Mouse (Mus musculus): ENCODE data around the gene Ell. TPM values are rescaled to one million over a fixed set of nuclear protein-coding genes. Genes with fewer than 3 reads are reported as not detected.
A peak's percentile ranks its signal among the peaks of the same experiment; 100 is the strongest.

The Ell gene
- polyA plus RNA-seq, 1 experiment from 2014 or later = 13.0 TPM

DNA sequence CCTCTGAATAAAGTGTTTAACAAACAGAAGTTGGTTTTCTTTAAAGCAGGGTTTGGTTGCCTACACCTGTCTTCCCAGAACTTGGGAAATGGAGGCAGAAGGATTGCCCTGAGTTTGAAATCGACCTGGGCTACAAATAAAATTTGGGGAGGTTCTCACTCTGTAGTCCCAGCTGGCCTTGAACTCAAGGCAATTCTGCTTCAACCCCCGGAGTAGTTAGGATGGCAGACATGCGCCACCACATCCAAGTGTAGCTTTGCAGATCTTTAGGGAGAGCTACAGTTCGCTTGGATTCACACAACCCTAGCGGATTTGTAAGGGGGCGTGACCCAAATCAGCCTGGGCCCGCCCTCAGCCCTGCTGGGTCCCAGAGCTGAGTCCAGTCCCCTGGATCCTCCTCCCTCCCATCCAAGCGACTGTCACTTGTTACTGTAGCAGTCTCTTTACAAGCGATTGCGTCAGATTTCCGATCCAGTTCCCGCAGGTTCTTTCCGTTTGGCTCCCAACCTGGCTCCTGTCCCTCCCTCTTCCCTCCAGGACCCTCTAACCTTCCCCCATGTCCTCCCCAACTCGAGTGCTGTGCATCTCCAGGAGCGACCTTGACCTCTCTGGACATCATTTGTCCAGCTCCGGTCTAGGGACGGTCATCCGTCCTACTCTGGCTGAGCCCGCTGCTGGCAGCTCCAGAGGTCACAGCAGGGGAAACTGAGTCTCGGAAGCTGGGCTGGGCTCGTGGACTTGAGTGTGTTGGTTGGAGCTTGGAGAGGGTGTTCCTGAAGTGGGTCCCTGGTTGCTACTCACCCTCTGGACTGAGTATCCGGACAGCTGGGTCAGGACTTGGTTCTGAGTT lies 91.5 kb downstream of the Ell start:
- no peaks in the 10 kb centered on the region for H3K36me3 ChIP-seq (ENCODE audit: control insufficient read depth, insufficient read depth, low read length)
- peak; percentile 38 for ATAC-seq (ENCODE audit: low FRiP score)
- H3K27ac ChIP-seq (ENCODE audit: low read depth, low read length) = no peak overlapping the region
- H3K4me3 ChIP-seq (ENCODE audit: low read depth, low read length) = no peak overlapping the region
- no peaks in the 10 kb centered on the region for H3K9me3 ChIP-seq (ENCODE audit: control insufficient read depth, low read length)
- H3K4me2 ChIP-seq = no peak overlapping the region
- no peak overlapping the region for H3K9ac ChIP-seq (ENCODE audit: low read length)
- DNase-seq (ENCODE audit: low spot score, missing footprints) = peak; percentile 92
- WGBS = 11% methylated on average over 22 of the region's 22 CpGs
- H3K4me1 ChIP-seq (ENCODE audit: control insufficient read depth, insufficient read depth, low read length) = peaks cover 12% of the 10 kb centered on the region; the same call in 1 of the 2 replicates
- peaks cover 10% of the 10 kb centered on the region; the same call in 1 of the 2 replicates for H3K27me3 ChIP-seq (ENCODE audit: control insufficient read depth, insufficient read depth, low read length)

DNA sequence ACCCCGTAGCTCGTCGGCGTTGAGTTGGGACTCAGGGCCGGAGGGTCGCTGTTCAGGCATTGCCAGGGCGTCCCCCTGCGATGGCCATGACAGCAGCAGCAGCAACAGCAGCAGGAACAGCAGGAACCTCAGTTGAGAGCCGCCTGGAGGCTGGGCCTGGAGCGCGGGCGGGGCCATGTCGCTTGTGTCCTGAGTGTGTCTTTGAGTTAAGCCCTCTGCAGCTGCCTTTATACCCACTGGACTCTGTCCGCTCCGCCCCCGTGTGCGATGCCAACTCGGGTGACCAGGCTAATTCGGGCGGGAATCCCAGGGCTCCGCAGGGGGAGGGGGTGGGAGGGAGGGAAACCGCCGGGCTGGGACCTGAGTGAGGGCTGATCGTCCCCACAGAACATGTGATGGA lies 92.2 kb downstream of the Ell start:
- Histone ChIP-seq H3K27ac (ENCODE audit: low read depth, low read length) (no peak overlapping the region), H3K9me3 (ENCODE audit: control insufficient read depth, low read length) (no peaks in the 10 kb centered on the region), H3K27me3 (ENCODE audit: control insufficient read depth, insufficient read depth, low read length) (peaks cover 10% of the 10 kb centered on the region; the same call in 1 of the 2 replicates), H3K9ac (ENCODE audit: low read length) (no peak overlapping the region), H3K4me3 (ENCODE audit: low read depth, low read length) (no peak overlapping the region), H3K4me1 (ENCODE audit: control insufficient read depth, insufficient read depth, low read length) (peaks cover 12% of the 10 kb centered on the region; the same call in 1 of the 2 replicates), H3K4me2 (no peak overlapping the region), H3K36me3 (ENCODE audit: control insufficient read depth, insufficient read depth, low read length) (no peaks in the 10 kb centered on the region)
- DNase-seq (ENCODE audit: low spot score, missing footprints) (no peak), ATAC-seq (ENCODE audit: low FRiP score) (no peak)
- whole genome bisulfite sequencing = 20% methylated on average over 24 of the region's 24 CpGs

DNA sequence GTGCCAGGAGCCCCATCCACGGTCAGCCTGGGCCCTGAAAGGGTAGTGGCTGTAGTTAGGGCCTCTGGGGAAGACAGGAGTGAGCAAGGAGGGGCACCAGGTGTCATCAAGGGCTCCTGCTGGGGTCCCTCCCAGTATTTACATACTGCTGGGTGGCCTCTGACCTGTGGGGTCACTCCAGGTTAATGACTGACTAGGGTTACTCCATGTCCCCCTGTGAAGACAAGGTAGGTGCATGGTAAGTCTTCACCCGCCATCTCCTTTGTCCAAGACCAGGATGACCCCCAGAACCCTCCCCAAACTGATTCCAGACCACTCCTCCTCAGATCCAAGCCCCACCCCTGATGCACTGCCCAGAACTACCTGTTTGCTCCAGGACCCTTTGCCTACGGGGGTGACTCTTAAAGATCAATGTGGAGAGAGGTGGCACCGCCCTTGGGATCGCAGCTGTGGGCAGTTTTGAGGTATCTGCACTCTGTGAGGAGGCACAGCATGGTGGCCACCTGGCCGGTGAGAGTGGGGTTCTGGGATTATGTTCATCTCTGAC lies 93.2 kb downstream of the Ell start, which contains the start of gene Gdf15:
Gdf15 (minus strand) TSS at position 111 of the 547 bp plus-strand sequence.
- Histone ChIP-seq H3K36me3 (ENCODE audit: control insufficient read depth, insufficient read depth, low read length) (no peaks in the 10 kb centered on the region), H3K4me2 (no peak within 1 kb of the TSS), H3K9me3 (ENCODE audit: control insufficient read depth, low read length) (no peaks in the 10 kb centered on the region), H3K9ac (ENCODE audit: low read length) (no peak within 1 kb of the TSS), H3K27me3 (ENCODE audit: control insufficient read depth, insufficient read depth, low read length) (peaks cover 10% of the 10 kb centered on the region; the same call in 1 of the 2 replicates), H3K4me1 (ENCODE audit: control insufficient read depth, insufficient read depth, low read length) (peaks cover 12% of the 10 kb centered on the region; the same call in 1 of the 2 replicates), H3K4me3 (ENCODE audit: low read depth, low read length) (no peak within 1 kb of the TSS), H3K27ac (ENCODE audit: low read depth, low read length) (no peak within 1 kb of the TSS)
- 72% methylated on average over 6 of the region's 6 CpGs for WGBS
- DNase-seq (ENCODE audit: low spot score, missing footprints) (no peak), ATAC-seq (ENCODE audit: low FRiP score) (no peak)

DNA sequence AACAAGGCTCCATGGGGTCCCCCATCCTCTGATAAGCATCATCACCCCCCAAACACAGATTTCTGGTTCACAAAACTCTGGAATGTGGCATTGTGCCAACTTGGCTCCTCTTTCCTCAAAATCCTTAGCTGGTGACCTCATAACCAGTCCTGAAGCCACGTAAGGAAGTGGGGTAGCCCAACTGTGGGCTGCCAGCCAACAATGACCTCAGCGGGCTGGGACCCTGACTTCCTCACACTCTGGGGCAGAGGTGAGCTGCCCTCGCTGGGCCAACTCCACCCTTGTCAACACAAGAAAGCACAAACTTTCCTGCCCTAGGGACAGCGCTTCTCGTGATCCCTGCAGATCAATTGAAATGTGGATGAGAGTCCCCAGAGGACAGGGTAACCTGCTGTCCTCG lies 94.8 kb downstream of the Ell start:
- H3K9ac ChIP-seq (ENCODE audit: low read length) = no peak overlapping the region
- no peak for DNase-seq (ENCODE audit: low spot score, missing footprints)
- H3K36me3 ChIP-seq (ENCODE audit: control insufficient read depth, insufficient read depth, low read length) = no peaks in the 10 kb centered on the region
- H3K4me3 ChIP-seq (ENCODE audit: low read depth, low read length) = no peak overlapping the region
- H3K27me3 ChIP-seq (ENCODE audit: control insufficient read depth, insufficient read depth, low read length) = peaks cover 10% of the 10 kb centered on the region; the same call in 1 of the 2 replicates
- WGBS = 74% methylated on average over 6 of the region's 6 CpGs
- H3K4me1 ChIP-seq (ENCODE audit: control insufficient read depth, insufficient read depth, low read length) = peaks cover 10% of the 10 kb centered on the region; the same call in 1 of the 2 replicates
- ATAC-seq (ENCODE audit: low FRiP score) = no peak
- no peak overlapping the region for H3K4me2 ChIP-seq
- H3K9me3 ChIP-seq (ENCODE audit: control insufficient read depth, low read length) = no peaks in the 10 kb centered on the region
- H3K27ac ChIP-seq (ENCODE audit: low read depth, low read length) = no peak overlapping the region

DNA sequence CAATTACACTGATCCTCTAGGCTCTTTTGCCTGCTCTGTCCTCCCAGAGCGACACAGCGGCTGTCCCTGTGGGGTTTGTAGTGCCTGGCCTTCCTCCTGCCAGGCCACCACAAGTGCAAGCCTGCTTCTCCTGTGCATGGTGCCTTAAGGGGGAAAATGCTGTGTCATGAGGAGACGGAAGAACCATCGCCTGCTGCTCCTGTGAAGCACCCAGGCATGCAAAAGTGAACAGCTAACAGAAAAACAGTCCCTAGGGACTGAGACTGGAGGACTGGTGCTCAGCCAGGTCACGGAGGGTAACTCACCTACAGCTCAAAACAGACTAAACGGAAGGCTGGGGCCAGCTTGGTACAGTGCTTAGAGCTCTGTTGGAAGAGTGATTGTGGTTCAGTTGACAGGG lies 96.3 kb downstream of the Ell start:
- Histone ChIP-seq H3K27me3 (ENCODE audit: control insufficient read depth, insufficient read depth, low read length) (peaks cover 9% of the 10 kb centered on the region; the same call in 1 of the 2 replicates), H3K4me3 (ENCODE audit: low read depth, low read length) (no peak overlapping the region), H3K27ac (ENCODE audit: low read depth, low read length) (no peak overlapping the region), H3K4me1 (ENCODE audit: control insufficient read depth, insufficient read depth, low read length) (0 out of 2 replicates have a peak, but pooled peaks cover under 1% of the 10 kb centered on the region), H3K4me2 (no peak overlapping the region), H3K9ac (ENCODE audit: low read length) (no peak overlapping the region), H3K36me3 (ENCODE audit: control insufficient read depth, insufficient read depth, low read length) (no peaks in the 10 kb centered on the region), H3K9me3 (ENCODE audit: control insufficient read depth, low read length) (no peaks in the 10 kb centered on the region)
- 83% methylated on average over 6 of the region's 6 CpGs for WGBS
- ATAC-seq (ENCODE audit: low FRiP score) = no peak
- DNase-seq (ENCODE audit: low spot score, missing footprints) = no peak

DNA sequence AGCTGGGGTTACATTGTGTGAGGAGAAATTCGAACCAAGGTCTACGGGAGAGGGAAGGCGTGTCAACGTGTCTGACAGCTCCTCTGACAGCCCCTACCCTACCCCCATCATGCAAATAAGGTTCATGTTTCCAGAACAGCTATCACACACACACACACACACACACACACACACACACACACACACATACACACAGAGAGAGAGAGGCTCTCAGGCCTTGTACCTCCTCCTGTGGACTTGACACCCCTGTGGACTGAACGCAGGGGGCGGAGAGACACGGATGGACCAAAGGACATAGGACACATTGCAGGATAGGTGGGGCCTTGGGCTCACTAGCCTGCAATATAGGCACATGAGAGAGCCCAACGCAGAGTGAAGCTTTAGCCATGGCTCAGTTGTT lies 97.6 kb downstream of the Ell start:
- no peaks in the 10 kb centered on the region; the same call in 1 of the 2 replicates for H3K27me3 ChIP-seq (ENCODE audit: control insufficient read depth, insufficient read depth, low read length)
- no peak for DNase-seq (ENCODE audit: low spot score, missing footprints)
- no peaks in the 10 kb centered on the region for H3K9me3 ChIP-seq (ENCODE audit: control insufficient read depth, low read length)
- H3K36me3 ChIP-seq (ENCODE audit: control insufficient read depth, insufficient read depth, low read length) = no peaks in the 10 kb centered on the region
- no peak overlapping the region for H3K9ac ChIP-seq (ENCODE audit: low read length)
- WGBS = 54% methylated on average over 8 of the region's 8 CpGs
- H3K4me2 ChIP-seq = no peak overlapping the region
- no peaks in the 10 kb centered on the region for H3K4me1 ChIP-seq (ENCODE audit: control insufficient read depth, insufficient read depth, low read length)
- H3K4me3 ChIP-seq (ENCODE audit: low read depth, low read length) = no peak overlapping the region
- no peak for ATAC-seq (ENCODE audit: low FRiP score)
- no peak overlapping the region for H3K27ac ChIP-seq (ENCODE audit: low read depth, low read length)

DNA sequence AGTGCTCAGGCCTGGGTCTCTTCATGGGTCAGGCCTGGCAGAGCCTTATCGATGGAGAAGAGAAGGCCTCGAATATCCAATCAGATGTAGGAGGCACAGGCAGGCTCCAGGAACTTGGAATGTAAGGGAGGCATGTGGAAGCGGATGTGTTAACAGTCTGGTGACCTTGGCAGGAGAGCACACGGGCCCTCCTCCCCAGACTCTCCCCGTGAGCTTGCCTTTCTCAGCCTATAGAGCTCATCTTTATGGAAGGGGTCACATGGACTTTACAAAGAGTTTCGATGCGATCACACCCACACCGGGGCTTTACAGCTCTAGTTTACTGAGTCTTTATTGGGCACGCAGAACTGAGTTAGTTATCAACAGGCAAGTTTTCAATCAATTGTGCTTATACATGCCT lies 99.5 kb downstream of the Ell start:
- no peaks in the 10 kb centered on the region for H3K4me1 ChIP-seq (ENCODE audit: control insufficient read depth, insufficient read depth, low read length)
- ATAC-seq (ENCODE audit: low FRiP score) = no peak
- DNase-seq (ENCODE audit: low spot score, missing footprints) = no peak
- 81% methylated on average over 9 of the region's 9 CpGs for WGBS
- no peak overlapping the region for H3K27ac ChIP-seq (ENCODE audit: low read depth, low read length)
- H3K4me2 ChIP-seq = no peak overlapping the region
- H3K36me3 ChIP-seq (ENCODE audit: control insufficient read depth, insufficient read depth, low read length) = no peaks in the 10 kb centered on the region
- H3K27me3 ChIP-seq (ENCODE audit: control insufficient read depth, insufficient read depth, low read length) = no peaks in the 10 kb centered on the region
- no peak overlapping the region for H3K4me3 ChIP-seq (ENCODE audit: low read depth, low read length)
- no peaks in the 10 kb centered on the region for H3K9me3 ChIP-seq (ENCODE audit: control insufficient read depth, low read length)
- H3K9ac ChIP-seq (ENCODE audit: low read length) = no peak overlapping the region
